Mouse (Mus musculus): ENCODE measurements around the gene Peli1.
"Not testable (repeated sequence)": the region's sequence is repeated elsewhere in the genome, so short reads cannot be mapped to it uniquely, and the experiment has no call there.

Gene Peli1

DNA sequence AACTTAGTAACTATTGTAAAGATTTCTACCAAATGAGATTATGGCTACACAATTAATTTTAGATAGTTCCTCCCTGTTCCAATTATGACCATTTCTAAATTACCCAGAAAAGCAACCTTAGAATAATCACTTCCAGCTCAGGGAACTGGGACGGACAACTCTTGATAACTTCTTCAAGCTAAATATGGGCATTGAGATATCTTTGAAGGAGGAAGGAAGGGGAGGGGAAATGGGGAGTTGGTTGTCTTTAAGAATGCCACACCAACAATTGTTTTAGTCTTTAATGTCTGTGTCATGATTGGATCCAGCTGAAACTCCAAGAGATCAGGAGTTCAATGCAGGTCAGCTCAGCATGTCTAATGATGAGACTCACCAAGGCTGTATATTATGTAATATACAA lies 91.6 kb downstream of the Peli1 start:
- DNase-seq (ENCODE audit: low read depth, low spot score) = no peak

DNA sequence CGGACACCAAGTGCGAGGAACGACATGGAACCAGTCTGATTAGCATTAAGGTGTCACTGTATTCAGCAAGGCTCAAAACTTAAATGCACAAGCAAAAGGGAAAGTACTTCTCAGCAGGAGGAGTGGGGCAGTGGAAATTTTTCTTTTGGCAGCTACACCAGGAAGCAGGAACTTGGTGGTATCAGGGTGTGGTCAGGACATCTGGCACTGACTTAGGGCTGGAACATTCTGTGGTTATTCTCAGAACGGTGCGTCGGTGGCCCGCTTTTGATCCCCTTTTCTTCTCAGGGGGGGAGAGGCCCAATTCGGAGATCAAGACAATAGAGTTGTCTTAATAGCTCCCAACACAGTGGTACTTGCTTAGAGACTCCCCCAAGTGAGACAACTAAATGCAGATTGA lies 100.7 kb downstream of the Peli1 start:
- not testable (repeated sequence) for DNase-seq (ENCODE audit: low read depth, low spot score)

DNA sequence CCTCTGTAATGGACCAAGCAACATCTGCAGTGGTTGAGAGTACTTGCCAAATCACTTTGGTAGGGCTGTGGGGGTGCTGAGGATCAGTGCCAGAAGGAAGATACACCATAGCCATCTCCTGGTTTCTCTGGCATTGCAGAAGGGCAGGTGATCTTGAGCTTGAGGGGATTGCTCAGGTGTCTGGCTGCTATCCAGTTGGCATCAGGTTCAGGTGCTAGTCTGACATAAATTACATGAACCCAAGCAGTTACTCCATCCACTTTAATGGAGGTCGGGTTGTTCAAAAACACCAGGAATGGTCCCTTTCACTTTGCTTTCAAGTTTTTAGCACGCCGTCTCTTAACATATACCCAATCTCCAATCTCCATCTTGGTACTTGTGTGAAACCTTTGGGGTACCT lies 103.8 kb downstream of the Peli1 start:
- no peak for DNase-seq (ENCODE audit: low read depth, low spot score)
